Mouse (Mus musculus) liver, embryonic 14.5 days (tissue): ENCODE data around the gene Hsd11b1.

Experiments
- CTCF ChIP-seq: IDR thresholded peaks from 2 replicates; pipeline ENCODE4 v1.5.1; 2016; ENCODE audit warnings: antibody characterized with exemption, low read depth, control low read depth
- EP300 ChIP-seq: IDR thresholded peaks from 2 replicates; pipeline ENCODE4 v1.6.1; 2016; ENCODE audit warnings: antibody characterized with exemption, low read depth

DNA sequence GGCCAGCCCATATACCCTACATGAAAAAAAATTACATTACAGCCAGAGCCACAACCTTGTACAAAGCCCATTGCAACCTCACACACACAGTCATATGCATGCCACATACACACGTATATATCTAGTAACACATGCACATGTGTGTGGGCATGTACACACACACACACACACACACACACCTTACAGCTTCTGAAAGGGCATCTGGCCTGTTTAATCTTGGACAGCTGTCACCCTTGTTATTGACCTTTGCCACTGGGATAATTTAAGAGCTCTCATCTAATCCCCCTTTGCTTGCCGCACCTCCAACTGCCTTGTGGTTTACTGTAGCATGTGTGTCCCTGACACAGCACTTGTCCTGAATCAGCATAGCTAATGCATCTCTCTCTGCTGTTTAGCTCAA is 60.1 kb downstream of the Hsd11b1 start:
- TF ChIP-seq CTCF = no peak
- no peak for TF ChIP-seq EP300
